Mouse (Mus musculus): ENCODE measurements at regions not wholly inside any gene's neighbourhood (a gene's known extent, or its start where the extent isn't known, plus 50 kb on each side); places are given as distances from the start of the nearest gene placed in this dataset.

- Histone ChIP-seq H3K4me3 (ENCODE audit: insufficient read depth, low read depth, low read length) (no peak overlapping the region), H3K27ac (replicated peaks; ENCODE audit: low read depth, low read length) (no peak overlapping the region), H3K4me1 (ENCODE audit: control insufficient read depth, insufficient read depth, insufficient read length, low read length) (no peaks in the 10 kb centered on the region)
These were observed 62.9 kb downstream of the Amer3 start for GRCm38 (mm10) chr1:34642304-34642893.

GRCm38 (mm10) chr1:34653963-34654644 lies 74.6 kb downstream of the Amer3 start:
- no peak overlapping the region for H3K4me3 ChIP-seq (ENCODE audit: insufficient read depth, low read depth, low read length)
- no peak overlapping the region for H3K27ac ChIP-seq (replicated peaks; ENCODE audit: low read depth, low read length)
- no peaks in the 10 kb centered on the region for H3K4me1 ChIP-seq (ENCODE audit: control insufficient read depth, insufficient read depth, insufficient read length, low read length)

DNA sequence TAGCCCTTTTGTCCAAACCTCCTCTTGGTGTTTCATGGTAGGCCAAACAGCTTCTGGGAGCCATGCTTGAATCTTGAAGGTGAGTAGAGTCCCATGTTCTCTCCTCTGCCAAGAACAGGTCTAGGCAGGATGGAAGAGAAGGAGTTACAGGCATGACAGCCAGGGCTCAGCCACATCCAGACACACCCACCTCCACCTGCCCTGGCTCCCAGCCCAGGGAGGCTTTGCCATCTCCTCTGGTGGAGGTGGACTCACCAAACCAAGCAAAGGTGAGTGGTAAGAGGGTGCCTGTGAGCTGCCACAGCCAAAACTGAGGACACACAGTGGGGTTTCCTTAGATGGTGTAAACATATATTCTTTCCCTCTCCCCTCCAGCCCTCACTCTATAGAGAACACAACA lies 78.0 kb downstream of the Amer3 start:
- H3K4me3 ChIP-seq (ENCODE audit: insufficient read depth, low read depth, low read length), result no peak overlapping the region
- H3K27ac ChIP-seq (replicated peaks; ENCODE audit: low read depth, low read length), result no peak overlapping the region
- H3K4me1 ChIP-seq (ENCODE audit: control insufficient read depth, insufficient read depth, insufficient read length, low read length), result no peaks in the 10 kb centered on the region

- Histone ChIP-seq H3K27ac (replicated peaks; ENCODE audit: low read depth, low read length) (no peak overlapping the region), H3K4me1 (ENCODE audit: control insufficient read depth, insufficient read depth, insufficient read length, low read length) (no peaks in the 10 kb centered on the region), H3K4me3 (ENCODE audit: insufficient read depth, low read depth, low read length) (no peak overlapping the region)
These were observed 84.6 kb downstream of the Amer3 start for GRCm38 (mm10) chr1:34663875-34664547.

GRCm38 (mm10) chr1:34664816-34665511 lies 85.5 kb downstream of the Amer3 start:
- Histone ChIP-seq H3K4me1 (ENCODE audit: control insufficient read depth, insufficient read depth, insufficient read length, low read length) (no peaks in the 10 kb centered on the region), H3K27ac (replicated peaks; ENCODE audit: low read depth, low read length) (no peak overlapping the region), H3K4me3 (ENCODE audit: insufficient read depth, low read depth, low read length) (no peak overlapping the region)

DNA sequence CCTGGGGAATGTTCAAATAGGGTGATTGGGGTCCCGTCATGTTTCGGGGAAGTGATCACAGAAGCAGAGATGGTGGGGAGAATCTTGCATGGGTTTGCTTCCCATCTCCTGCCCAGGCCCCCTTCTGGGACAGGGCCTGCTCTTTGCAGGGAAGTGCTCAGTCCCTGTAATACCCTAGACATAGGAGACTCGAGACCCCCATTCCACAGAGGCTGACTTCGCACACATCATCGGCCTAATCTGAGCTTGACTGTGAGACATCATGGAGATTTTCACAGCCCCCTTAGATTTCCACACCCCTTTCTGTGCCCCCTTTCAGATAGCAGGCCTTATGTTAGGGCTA lies 86.0 kb downstream of the Amer3 start:
- Histone ChIP-seq H3K4me3 (ENCODE audit: insufficient read depth, low read depth, low read length) (no peak overlapping the region), H3K27ac (replicated peaks; ENCODE audit: low read depth, low read length) (no peak overlapping the region), H3K4me1 (ENCODE audit: control insufficient read depth, insufficient read depth, insufficient read length, low read length) (no peaks in the 10 kb centered on the region)

DNA sequence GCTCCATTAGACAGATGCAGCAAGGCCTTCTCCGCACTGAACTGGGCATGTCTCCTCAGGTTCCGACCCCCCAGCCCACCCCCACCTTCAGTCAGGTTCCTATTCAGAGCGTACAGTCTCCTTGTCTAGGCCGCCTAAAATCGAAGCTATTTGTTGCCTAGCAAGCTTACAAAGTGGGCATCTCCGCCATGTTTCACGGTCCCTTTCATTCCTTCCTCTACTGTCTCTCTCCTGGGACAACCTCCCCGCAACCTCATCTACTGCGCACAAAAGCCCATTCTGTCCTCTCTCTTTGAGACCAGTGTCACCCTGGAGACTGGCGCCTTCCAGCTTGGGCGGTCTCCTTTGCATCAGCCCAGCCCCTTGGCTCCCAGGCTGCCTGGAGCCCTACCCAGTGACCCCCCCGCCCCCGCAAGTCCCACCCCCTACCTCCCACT lies 86.8 kb downstream of the Amer3 start:
- no peaks in the 10 kb centered on the region for H3K4me1 ChIP-seq (ENCODE audit: control insufficient read depth, insufficient read depth, insufficient read length, low read length)
- H3K4me3 ChIP-seq (ENCODE audit: insufficient read depth, low read depth, low read length), result no peak overlapping the region
- no peak overlapping the region for H3K27ac ChIP-seq (replicated peaks; ENCODE audit: low read depth, low read length)

DNA sequence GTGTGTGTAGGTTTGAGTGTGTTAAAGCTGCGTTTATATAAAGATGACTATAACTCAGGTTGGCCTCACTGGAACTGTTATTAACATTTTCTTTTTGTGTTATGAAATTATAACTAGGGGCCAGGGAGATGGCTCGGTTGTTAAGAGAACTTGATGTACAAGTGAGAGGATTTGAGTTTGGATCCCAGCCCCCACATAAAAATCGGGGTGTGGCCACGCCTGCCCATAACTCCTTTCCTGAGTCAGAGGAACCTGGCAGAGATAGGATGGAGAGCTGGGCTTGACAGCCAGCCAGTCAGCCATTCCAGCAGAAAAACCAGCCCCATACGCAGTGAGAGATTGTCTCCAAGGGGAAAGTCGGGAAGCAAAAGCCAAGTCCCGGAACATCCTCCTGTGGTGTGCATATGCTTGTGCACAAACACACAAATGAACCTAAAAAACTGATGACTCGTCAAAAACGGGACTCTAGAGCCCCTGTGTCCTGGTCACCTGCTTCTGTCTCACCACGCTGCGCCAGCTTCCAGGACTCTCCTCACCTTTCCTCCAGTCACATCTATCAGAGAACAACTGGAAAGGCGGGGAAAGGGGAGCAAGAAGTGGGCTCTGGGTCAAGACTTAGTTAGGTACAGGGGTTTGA lies 97.8 kb downstream of the Amer3 start:
- no peak overlapping the region for H3K27ac ChIP-seq (replicated peaks; ENCODE audit: low read depth, low read length)
- no peak overlapping the region for H3K4me3 ChIP-seq (ENCODE audit: insufficient read depth, low read depth, low read length)
- no peaks in the 10 kb centered on the region for H3K4me1 ChIP-seq (ENCODE audit: control insufficient read depth, insufficient read depth, insufficient read length, low read length)

DNA sequence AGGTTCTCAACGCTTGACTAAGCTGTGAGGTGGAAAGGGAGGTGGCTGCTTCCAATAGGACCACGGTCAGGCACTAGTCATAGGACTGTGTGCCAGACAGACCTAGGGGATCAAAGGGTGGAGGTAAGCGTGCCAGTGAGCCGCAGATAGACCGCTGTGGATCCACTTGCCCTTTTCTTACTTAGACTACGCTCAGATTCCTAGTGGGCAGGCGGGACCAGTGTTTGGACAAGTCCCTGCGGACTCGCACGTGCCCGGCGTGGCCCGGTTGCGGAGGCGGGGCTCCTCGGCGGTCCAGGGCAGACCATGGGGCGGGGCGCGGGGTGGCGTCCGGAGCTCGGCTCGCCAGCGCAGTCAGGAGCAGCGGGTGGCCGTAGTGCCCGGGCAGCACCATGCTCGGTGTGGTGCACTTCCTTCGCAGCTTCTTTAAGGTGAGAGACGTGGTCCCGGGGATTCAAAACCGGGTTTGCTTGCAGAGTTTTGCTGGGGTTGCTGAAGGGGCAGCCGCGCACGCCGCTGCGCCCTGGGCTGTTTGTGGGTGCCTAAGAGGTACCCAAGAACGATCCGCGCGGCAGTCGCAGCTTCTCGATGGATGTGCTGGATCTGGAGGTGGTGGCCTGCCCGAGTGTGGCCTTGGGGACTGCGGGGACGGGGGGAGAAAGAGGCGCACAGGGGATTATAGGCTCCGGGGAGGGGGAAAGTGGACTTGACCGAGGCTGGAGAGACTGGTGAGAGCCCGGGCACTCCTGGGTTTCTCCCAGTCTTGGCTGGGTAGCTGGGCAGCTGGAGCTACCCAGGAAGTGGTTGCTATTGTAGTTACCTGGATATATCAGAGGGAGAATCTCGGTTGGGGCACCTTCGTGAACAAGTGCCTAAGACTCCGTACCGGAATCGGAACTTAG lies 98.6 kb downstream of the Amer3 start:
- Histone ChIP-seq H3K27ac (replicated peaks; ENCODE audit: low read depth, low read length) (no peak overlapping the region), H3K4me3 (ENCODE audit: insufficient read depth, low read depth, low read length) (peak overlapping the region; percentile 40), H3K4me1 (ENCODE audit: control insufficient read depth, insufficient read depth, insufficient read length, low read length) (no peaks in the 10 kb centered on the region)

GRCm38 (mm10) chr1:34678734-34679068 lies 99.2 kb downstream of the Amer3 start:
- H3K4me1 ChIP-seq (ENCODE audit: control insufficient read depth, insufficient read depth, insufficient read length, low read length), result no peaks in the 10 kb centered on the region
- no peak overlapping the region for H3K27ac ChIP-seq (replicated peaks; ENCODE audit: low read depth, low read length)
- 0 out of 2 replicates have a peak overlapping the region, but pooled peaks have one; percentile 14 for H3K4me3 ChIP-seq (ENCODE audit: insufficient read depth, low read depth, low read length)

- Histone ChIP-seq H3K27ac (replicated peaks; ENCODE audit: low read depth, low read length) (no peak overlapping the region), H3K4me1 (ENCODE audit: control insufficient read depth, insufficient read depth, insufficient read length, low read length) (no peaks in the 10 kb centered on the region), H3K4me3 (ENCODE audit: insufficient read depth, low read depth, low read length) (no peak overlapping the region)
These were observed 107.1 kb downstream of the Amer3 start for GRCm38 (mm10) chr1:34686539-34686938.

- H3K4me3 ChIP-seq (ENCODE audit: insufficient read depth, low read depth, low read length), result no peak overlapping the region
- H3K27ac ChIP-seq (replicated peaks; ENCODE audit: low read depth, low read length), result no peak overlapping the region
- H3K4me1 ChIP-seq (ENCODE audit: control insufficient read depth, insufficient read depth, insufficient read length, low read length), result no peaks in the 10 kb centered on the region
These were observed 117.1 kb downstream of the Amer3 start for GRCm38 (mm10) chr1:34696533-34696932.

GRCm38 (mm10) chr1:34700237-34701030 lies 121.0 kb downstream of the Amer3 start:
- no peak overlapping the region for H3K27ac ChIP-seq (replicated peaks; ENCODE audit: low read depth, low read length)
- no peak overlapping the region for H3K4me3 ChIP-seq (ENCODE audit: insufficient read depth, low read depth, low read length)
- H3K4me1 ChIP-seq (ENCODE audit: control insufficient read depth, insufficient read depth, insufficient read length, low read length), result no peaks in the 10 kb centered on the region

DNA sequence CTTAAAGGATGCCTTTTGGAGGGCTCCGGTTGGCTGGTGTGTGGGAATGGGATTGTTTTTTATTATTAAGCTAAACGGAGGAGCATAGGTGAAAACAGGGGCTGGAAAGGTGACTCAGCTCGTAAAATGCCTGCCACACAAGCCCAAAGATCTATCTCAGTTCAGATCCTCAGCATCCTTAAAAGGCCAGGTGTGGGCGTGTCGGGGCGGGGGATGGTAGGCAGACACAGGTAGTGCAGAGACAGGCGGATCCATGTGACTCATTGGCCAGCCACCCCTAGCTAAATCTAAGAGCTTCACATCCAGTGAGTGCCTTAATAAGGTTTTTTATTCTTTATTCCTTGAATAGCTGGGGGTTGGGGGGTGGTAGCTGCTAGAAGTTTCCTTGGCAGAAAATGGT lies 122.0 kb downstream of the Amer3 start:
- H3K4me3 ChIP-seq (ENCODE audit: insufficient read depth, low read depth, low read length), result no peak overlapping the region

More for the DNA sequence above, 122.0 kb downstream of the Amer3 start:
- no peaks in the 10 kb centered on the region for H3K4me1 ChIP-seq (ENCODE audit: control insufficient read depth, insufficient read depth, insufficient read length, low read length)
- H3K27ac ChIP-seq (replicated peaks; ENCODE audit: low read depth, low read length), result no peak overlapping the region

All from brown adipose tissue, adult 24 weeks (tissue).